Mouse (Mus musculus) heart, embryonic 12.5 days (tissue): ENCODE results near the gene Rtn4rl1. TPM values are rescaled to one million over a fixed set of nuclear protein-coding genes. Genes with fewer than 3 reads are reported as not detected.
A peak's percentile ranks its signal among the peaks of the same experiment; 100 is the strongest.

Experiments used
- ATAC-seq: fragments of 200-750 bp; cut with Nextera tagmentation; 2 replicates; pipeline ENCODE4 v1.8.0; 2017; ENCODE audit warnings: moderate TSS enrichment, moderate library complexity; ENCODE audit not compliant: insufficient number of reproducible peaks, low FRiP score
- H3K27ac ChIP-seq: fragments of 300-500 bp; sonication (generic); 2 replicates; pipeline ENCODE4 v1.5.1; 2016; ENCODE audit warnings: mild to moderate bottlenecking, moderate library complexity; ENCODE audit not compliant: poor library complexity, severe bottlenecking
- H3K27me3 ChIP-seq: fragments of 300-500 bp; sonication (generic); replicated peaks from 2 replicates; pipeline ENCODE4 v1.6.1; 2016; ENCODE audit warnings: mild to moderate bottlenecking, moderate library complexity
- H3K36me3 ChIP-seq: fragments of 300-500 bp; sonication (generic); 2 replicates; pipeline ENCODE4 v1.6.1; 2016; ENCODE audit warnings: mild to moderate bottlenecking, moderate library complexity
- H3K4me1 ChIP-seq: fragments of 300-500 bp; sonication (generic); replicated peaks from 2 replicates; pipeline ENCODE4 v1.6.1; 2016; ENCODE audit warnings: mild to moderate bottlenecking
- H3K4me2 ChIP-seq: fragments of 300-500 bp; sonication (generic); 2 replicates; pipeline ENCODE4 v1.6.1; 2016; ENCODE audit warnings: mild to moderate bottlenecking, moderate library complexity
- H3K4me3 ChIP-seq: fragments of 300-500 bp; sonication (generic); 2 replicates; pipeline ENCODE4 v1.5.1; 2016; ENCODE audit warnings: mild to moderate bottlenecking
- H3K9ac ChIP-seq: fragments of 300-500 bp; sonication (generic); 2 replicates; pipeline ENCODE4 v1.6.1; 2016; ENCODE audit warnings: mild to moderate bottlenecking, moderate library complexity
- H3K9me3 ChIP-seq: fragments of 300-500 bp; sonication (generic); replicated peaks from 2 replicates; pipeline ENCODE4 v1.6.1; 2016; ENCODE audit warnings: mild to moderate bottlenecking, moderate library complexity
- WGBS: fragments of 180-500 bp; shearing (Covaris S2); methylation state at CpG from one replicate; pipeline ENCODE4 v1.1.7; 2016; 5-methylcytosine and 5-hydroxymethylcytosine counted together
- polyA plus RNA-seq: library from polyadenylated mRNA; unstranded; fragments of >200 nt; fragmentation: Nextera tagmentation; extraction: Ambion mirVana; gene quantifications from 2 replicates; pipeline ENCODE4 v1.2.1, GENCODE M21; 2016

Rtn4rl1 gene
- polyA plus RNA-seq, 1 experiment from 2014 or later: 16.8 TPM

DNA sequence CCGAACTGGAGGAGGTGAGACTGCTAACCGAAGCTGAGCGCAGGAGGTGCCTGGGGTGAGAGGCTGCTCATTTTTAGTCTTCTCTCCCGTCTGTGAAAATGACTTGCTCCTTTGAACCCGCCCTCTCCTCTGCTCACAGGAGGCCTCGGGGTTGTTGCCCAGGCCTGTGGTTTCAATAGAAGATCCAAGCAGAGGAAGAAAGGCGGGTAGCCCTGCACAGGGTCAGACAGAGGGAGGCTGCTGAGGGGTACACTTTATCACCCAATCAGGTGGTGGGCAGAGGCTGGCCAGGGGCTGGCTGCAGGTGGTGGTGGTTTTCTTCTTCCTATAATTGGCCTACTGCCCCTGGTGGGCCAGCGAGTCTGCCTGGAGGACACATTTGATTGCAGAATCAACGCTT, 10.9 kb downstream of the Rtn4rl1 start:
- ATAC-seq: no peak
- no peak overlapping the region for H3K4me3 ChIP-seq
- H3K36me3 ChIP-seq: no peaks in the 10 kb centered on the region
- no peak overlapping the region for H3K4me2 ChIP-seq
- H3K27ac ChIP-seq: peak overlapping the region; percentile 34
- 58% methylated on average over 9 of the region's 9 CpGs for WGBS
- H3K27me3 ChIP-seq: no peaks in the 10 kb centered on the region
- peaks cover 89% of the 10 kb centered on the region for H3K4me1 ChIP-seq
- no peaks in the 10 kb centered on the region; the same call in 1 of the 2 replicates for H3K9me3 ChIP-seq
- H3K9ac ChIP-seq: no peak overlapping the region

DNA sequence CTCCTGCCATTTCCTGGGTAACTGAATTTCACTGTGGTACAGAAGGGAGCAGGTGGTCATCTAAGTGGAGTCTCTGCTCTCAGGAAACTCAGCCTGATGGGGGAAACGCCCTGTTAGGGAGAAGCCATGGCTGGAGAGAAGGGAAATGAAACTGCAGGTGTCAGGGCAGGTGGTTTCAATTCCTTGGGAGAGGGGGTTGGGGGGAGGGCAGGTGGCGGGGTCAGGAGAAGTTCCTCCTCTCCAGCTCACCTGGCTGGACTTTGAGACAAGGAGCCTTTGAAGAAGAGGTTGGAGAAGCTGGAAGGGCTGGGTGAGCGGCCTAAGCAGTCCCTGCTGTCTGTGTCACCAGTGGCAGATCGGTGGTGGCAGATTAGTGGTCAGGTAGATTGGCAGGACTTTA, 12.8 kb downstream of the Rtn4rl1 start:
- H3K27ac ChIP-seq: no peak overlapping the region
- no peaks in the 10 kb centered on the region for H3K36me3 ChIP-seq
- no peaks in the 10 kb centered on the region for H3K27me3 ChIP-seq
- no peak for ATAC-seq
- peaks cover 86% of the 10 kb centered on the region for H3K4me1 ChIP-seq
- no peak overlapping the region for H3K9ac ChIP-seq
- H3K9me3 ChIP-seq: no peaks in the 10 kb centered on the region
- no peak overlapping the region for H3K4me2 ChIP-seq
- 87% methylated on average over 4 of the region's 4 CpGs for WGBS
- H3K4me3 ChIP-seq: no peak overlapping the region

DNA sequence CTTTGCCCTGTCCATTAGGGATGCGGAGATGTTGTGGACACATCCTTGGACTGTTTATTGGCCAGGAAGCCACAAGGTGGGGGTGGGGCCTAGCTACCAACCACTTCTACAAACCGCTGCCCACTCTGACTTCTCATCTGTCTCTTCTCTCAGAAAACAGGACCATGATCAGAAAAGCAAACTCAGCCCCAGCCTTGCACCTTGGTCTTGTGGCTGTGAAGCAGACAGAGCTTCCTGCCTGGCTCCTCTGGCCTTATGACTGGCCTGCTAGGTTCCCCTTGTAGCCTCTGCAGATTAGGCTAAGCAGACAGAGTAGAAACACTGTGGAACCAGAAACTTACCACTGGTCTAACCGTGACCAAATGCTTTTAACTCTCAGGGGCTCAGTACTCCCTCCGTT, 15.8 kb downstream of the Rtn4rl1 start:
- H3K27me3 ChIP-seq: no peaks in the 10 kb centered on the region
- H3K36me3 ChIP-seq: no peaks in the 10 kb centered on the region
- 69% methylated on average over 4 of the region's 4 CpGs for WGBS
- no peak overlapping the region for H3K9ac ChIP-seq
- H3K9me3 ChIP-seq: no peaks in the 10 kb centered on the region
- H3K4me1 ChIP-seq: peaks cover 86% of the 10 kb centered on the region
- H3K27ac ChIP-seq: 0 out of 2 replicates have a peak overlapping the region, but pooled peaks have one; percentile 7
- H3K4me2 ChIP-seq: no peak overlapping the region
- no peak overlapping the region for H3K4me3 ChIP-seq
- ATAC-seq: no peak

DNA sequence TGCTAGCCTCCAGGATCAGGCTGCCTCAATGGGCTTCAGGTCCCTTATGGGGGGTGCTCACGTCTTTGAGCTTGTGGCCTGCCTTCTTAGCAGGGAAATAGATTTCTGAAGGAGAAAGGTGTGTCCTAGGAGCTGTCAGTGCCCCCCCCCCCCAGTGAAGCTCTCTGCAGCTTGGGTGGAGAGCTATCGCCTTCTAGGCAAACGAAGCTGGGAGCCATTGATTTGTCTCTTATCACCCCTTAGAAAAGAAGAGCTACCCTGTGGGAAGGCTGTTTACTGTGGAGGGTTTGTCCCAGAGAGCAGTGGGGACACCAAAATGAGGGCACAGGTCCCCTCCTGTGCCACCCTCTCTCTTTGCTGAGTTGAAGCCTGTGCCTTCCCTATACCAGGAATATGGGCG, 16.5 kb downstream of the Rtn4rl1 start:
- H3K9me3 ChIP-seq: no peaks in the 10 kb centered on the region
- no peaks in the 10 kb centered on the region for H3K27me3 ChIP-seq
- no peaks in the 10 kb centered on the region for H3K36me3 ChIP-seq
- H3K4me3 ChIP-seq: no peak overlapping the region
- 0 out of 2 replicates have a peak overlapping the region, but pooled peaks have one; percentile 26 for H3K9ac ChIP-seq
- no peak overlapping the region for H3K27ac ChIP-seq
- 0 out of 2 replicates have a peak overlapping the region, but pooled peaks have one; percentile 10 for H3K4me2 ChIP-seq
- WGBS: 62% methylated on average over 4 of the region's 4 CpGs
- peaks cover 84% of the 10 kb centered on the region for H3K4me1 ChIP-seq
- no peak for ATAC-seq

DNA sequence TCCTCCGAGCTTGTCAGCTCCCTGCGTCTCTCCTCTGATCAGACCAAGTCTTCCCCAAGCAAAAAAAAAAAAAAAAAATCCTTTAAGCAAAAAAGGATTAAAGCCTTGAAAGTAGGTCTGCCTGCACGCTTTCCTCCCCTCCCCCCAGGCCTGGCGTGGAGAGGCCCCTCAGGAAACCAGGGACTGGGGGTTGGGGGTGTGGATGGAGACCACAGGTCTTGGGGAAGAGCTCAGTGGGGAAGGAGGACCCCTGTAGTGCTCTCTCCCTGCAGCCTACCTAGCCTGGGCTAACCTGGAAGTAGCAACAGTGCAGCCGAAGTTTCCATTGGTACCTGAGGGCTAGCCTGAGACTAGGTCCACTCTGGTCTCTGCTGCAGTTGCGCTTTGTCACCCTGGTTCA, 17.2 kb downstream of the Rtn4rl1 start:
- no peak for ATAC-seq
- Histone ChIP-seq H3K27ac (0 out of 2 replicates have a peak overlapping the region, but pooled peaks have one; percentile 100), H3K9me3 (no peaks in the 10 kb centered on the region), H3K4me2 (no peak overlapping the region), H3K36me3 (no peaks in the 10 kb centered on the region), H3K27me3 (no peaks in the 10 kb centered on the region), H3K4me1 (peaks cover 84% of the 10 kb centered on the region), H3K4me3 (no peak overlapping the region), H3K9ac (no peak overlapping the region)
- 74% methylated on average over 6 of the region's 6 CpGs for WGBS

DNA sequence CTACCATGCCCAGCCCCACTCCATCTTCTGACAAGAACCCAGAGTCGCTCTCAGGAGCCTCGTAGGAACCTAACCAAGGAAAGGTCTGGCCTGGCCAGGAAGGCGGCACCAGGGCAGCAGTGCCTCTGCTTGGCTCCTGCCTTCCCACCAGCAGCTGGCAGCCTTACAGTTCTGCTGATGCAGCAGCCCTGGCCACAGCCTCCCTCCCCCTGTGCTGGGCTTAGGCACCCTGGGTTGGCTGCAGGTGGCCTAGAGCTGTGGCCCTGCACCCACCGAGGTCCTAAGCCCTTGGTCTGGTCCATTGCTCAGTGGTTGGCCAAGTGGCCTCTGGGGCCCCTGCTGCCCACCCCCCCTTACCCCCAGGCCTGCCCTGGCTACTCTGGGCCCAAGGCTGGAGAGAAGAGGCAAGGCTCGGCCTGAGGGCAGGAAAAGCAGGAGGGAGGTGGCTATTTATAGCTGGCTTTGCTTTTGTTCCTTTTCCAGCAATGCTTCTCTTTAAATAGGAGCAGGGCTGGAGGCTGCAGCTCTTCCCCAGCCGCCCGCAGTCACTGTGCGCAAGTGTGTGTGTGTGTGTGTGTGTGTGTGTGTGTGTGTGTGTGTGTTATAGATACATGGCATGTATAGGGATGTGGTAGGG, 18.6 kb downstream of the Rtn4rl1 start:
- H3K27ac ChIP-seq: peak overlapping the region; percentile 100
- WGBS: 34% methylated on average over 8 of the region's 8 CpGs
- no peaks in the 10 kb centered on the region for H3K36me3 ChIP-seq
- ATAC-seq: peak; percentile 44
- peaks cover 83% of the 10 kb centered on the region for H3K4me1 ChIP-seq
- H3K9me3 ChIP-seq: no peaks in the 10 kb centered on the region
- H3K4me2 ChIP-seq: peak overlapping the region; percentile 73
- H3K4me3 ChIP-seq: no peak overlapping the region
- peak overlapping the region; percentile 65; the same call in 1 of the 2 replicates for H3K9ac ChIP-seq
- H3K27me3 ChIP-seq: no peaks in the 10 kb centered on the region

DNA sequence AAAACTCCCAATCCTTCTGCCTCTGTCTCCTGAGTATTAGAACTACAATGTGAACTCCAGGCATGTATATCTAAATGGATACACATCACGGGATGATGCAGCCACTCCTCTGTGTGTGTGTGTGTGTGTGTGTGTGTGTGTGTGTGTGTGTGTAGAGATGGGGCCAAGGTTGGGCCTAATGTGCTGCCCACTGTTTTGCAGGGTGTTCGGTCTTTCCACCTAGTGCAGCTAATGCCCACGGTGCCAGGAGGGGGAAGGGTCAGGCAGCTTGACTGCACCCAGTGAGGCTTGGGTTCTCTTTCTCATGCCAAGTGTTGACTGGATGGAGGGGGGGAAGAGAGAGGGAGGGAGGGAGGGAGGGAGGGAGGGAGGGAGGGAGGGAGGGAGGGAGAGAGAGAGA, 19.3 kb downstream of the Rtn4rl1 start:
- Histone ChIP-seq H3K4me1 (peaks cover 80% of the 10 kb centered on the region), H3K9me3 (no peaks in the 10 kb centered on the region), H3K4me2 (peak overlapping the region; percentile 73), H3K4me3 (no peak overlapping the region), H3K27me3 (no peaks in the 10 kb centered on the region), H3K27ac (peak overlapping the region; percentile 100), H3K36me3 (no peaks in the 10 kb centered on the region), H3K9ac (peak overlapping the region; percentile 71)
- WGBS: 48% methylated on average over 3 of the region's 3 CpGs
- no peak for ATAC-seq

DNA sequence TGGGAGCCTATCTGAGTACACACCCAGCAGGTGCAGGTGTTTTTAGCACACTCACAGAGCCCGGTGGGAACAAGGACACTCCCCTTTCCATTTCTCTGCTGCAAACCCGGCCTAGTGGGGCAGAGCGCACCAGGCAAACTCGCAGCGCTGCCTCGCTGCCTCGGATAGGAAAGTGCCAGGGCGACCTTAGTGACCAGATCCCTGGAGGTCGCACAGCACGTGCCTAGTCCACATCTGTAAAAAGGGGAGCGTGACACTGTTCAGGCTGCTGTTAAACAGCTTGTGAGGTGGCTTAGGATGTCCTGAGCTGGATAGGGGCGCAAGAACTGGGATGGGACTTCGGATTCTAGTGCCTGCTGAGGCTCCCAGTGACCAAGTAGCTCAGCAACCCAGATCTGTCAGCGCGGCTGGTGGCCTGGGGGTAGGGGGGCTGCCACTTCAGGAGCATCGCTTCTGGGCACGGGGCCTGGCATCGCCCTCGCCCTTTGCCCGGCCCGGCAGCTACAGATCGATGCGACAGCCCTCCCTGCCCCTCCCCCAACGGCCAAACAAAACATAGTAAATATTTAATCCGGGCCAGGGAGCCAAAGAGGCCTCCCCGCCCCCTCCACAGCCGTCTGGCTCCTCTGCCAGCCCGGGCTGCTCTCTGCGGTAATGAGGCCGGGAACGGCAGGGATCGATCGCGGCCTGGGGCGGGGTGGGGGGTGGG, 19.9 kb downstream of the Rtn4rl1 start:
- peaks cover 74% of the 10 kb centered on the region for H3K4me1 ChIP-seq
- peak overlapping the region; percentile 100 for H3K27ac ChIP-seq
- ATAC-seq: no peak
- WGBS: 6% methylated on average over 35 of the region's 35 CpGs
- no peaks in the 10 kb centered on the region for H3K36me3 ChIP-seq
- H3K9me3 ChIP-seq: no peaks in the 10 kb centered on the region
- peak overlapping the region; percentile 71 for H3K9ac ChIP-seq
- peak overlapping the region; percentile 37 for H3K4me3 ChIP-seq
- H3K27me3 ChIP-seq: no peaks in the 10 kb centered on the region
- H3K4me2 ChIP-seq: peak overlapping the region; percentile 73

DNA sequence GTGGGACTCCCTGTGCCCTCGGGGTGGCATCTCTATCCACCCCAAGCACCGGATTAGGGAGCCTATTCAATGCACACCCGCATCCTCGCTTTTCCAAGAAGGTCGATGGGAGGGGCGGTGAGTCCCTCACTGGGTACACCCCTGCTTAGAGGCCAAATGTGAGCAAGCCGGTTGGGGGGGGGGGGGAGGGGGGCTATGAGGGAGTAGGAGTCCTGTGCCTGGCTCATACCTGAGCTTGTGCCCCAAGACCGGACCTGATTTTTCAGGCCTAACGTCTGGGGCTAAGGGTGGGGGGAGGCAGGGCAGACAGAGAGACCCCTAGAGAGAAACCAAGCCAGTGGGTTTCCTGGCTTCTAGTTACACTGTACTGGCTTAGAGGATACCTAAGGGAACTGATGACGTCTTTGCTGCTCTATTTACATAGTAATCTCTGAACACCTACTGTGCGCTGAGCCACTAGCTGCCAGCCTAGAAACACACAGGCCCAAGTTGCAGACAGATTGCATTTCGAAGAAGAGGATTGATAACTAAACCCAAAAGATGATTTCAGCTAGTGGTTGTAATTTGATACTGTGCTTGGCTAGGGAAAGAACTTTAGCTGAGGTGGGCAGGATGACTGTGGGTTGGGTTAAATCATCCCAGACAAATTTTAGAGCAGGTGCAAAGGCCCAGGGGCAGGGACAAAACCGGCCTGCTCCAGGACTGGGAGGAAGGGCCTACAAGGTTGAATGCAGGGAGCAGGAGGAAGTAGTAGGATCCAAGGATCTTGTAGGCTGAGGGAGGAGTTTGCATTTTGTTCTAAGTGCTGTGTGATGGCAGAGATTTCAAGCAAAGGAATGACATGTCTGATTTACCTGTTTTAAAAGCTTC, 20.7 kb downstream of the Rtn4rl1 start:
- H3K9me3 ChIP-seq: no peaks in the 10 kb centered on the region
- H3K27ac ChIP-seq: peak overlapping the region; percentile 100

DNA sequence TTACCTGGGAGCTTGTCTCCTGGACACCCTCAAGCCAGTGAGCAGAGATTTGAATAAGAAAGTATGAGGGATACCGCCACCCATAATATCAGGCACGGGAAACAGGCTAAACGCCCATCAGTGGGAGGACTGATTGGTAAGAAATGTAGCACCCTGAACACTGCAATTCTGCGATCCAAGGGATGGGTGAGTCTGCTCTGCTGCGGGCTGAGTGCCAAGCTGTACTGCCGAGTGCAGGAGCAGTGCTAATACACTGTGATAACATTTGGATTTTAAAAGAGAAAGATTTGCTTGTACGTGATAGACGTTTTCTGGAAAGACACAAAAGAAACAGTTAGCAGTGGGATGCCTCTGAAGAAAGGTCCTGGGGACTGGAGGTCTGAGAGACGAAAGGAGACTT, 26.5 kb downstream of the Rtn4rl1 start:
- H3K4me1 ChIP-seq: peaks cover 34% of the 10 kb centered on the region
- peak overlapping the region; percentile 65 for H3K27ac ChIP-seq
- H3K4me3 ChIP-seq: no peak overlapping the region
- no peaks in the 10 kb centered on the region for H3K36me3 ChIP-seq
- H3K27me3 ChIP-seq: no peaks in the 10 kb centered on the region
- WGBS: 29% methylated on average over 9 of the region's 9 CpGs
- H3K9me3 ChIP-seq: no peaks in the 10 kb centered on the region
- H3K9ac ChIP-seq: no peak overlapping the region
- ATAC-seq: peak; percentile 64; the same call in 1 of the 2 replicates
- H3K4me2 ChIP-seq: peak overlapping the region; percentile 41

More for the DNA sequence above, 20.7 kb downstream of the Rtn4rl1 start:
- Histone ChIP-seq H3K27me3 (no peaks in the 10 kb centered on the region), H3K4me2 (peak overlapping the region; percentile 73), H3K9ac (peak overlapping the region; percentile 71), H3K4me3 (peak overlapping the region; percentile 37), H3K36me3 (no peaks in the 10 kb centered on the region), H3K4me1 (peaks cover 66% of the 10 kb centered on the region)
- 25% methylated on average over 13 of the region's 13 CpGs for WGBS
- ATAC-seq: no peak
